Mouse (Mus musculus) thymus, postnatal 4 days (tissue): Measurements from ENCODE around the gene Erc1.
A peak's percentile ranks its signal among the peaks of the same experiment; 100 is the strongest.

Experiments
- DNase-seq: peaks from one replicate; pipeline ENCODE4 v3.0.0; 2021

Gene Erc1

GRCm38 (mm10) chr6:119803239-119803638 is 44.7 kb downstream of the Erc1 start:
- no peak for DNase-seq

GRCm38 (mm10) chr6:119796911-119797486 is 51.0 kb downstream of the Erc1 start:
- no peak for DNase-seq

GRCm38 (mm10) chr6:119796291-119796690 is 51.7 kb downstream of the Erc1 start:
- no peak for DNase-seq

GRCm38 (mm10) chr6:119792562-119792961 is 55.4 kb downstream of the Erc1 start:
- peak; percentile 75 for DNase-seq

GRCm38 (mm10) chr6:119782416-119782815 is 65.6 kb downstream of the Erc1 start:
- no peak for DNase-seq

- DNase-seq: no peak
These were observed 66.9 kb downstream of the Erc1 start for GRCm38 (mm10) chr6:119781109-119781508.

GRCm38 (mm10) chr6:119768778-119769177 is 79.2 kb downstream of the Erc1 start:
- no peak for DNase-seq

GRCm38 (mm10) chr6:119764355-119764754 is 83.6 kb downstream of the Erc1 start:
- DNase-seq: peak; percentile 24

- DNase-seq: no peak
These were observed 88.1 kb downstream of the Erc1 start for GRCm38 (mm10) chr6:119759866-119760265.

- no peak for DNase-seq
These were observed 89.5 kb downstream of the Erc1 start for GRCm38 (mm10) chr6:119758490-119758889.

- no peak for DNase-seq
These were observed 90.2 kb downstream of the Erc1 start for GRCm38 (mm10) chr6:119757796-119758195.

GRCm38 (mm10) chr6:119755866-119756265 is 92.1 kb downstream of the Erc1 start:
- no peak for DNase-seq

- peak; percentile 25 for DNase-seq
These were observed 98.8 kb downstream of the Erc1 start for GRCm38 (mm10) chr6:119749093-119749635.

GRCm38 (mm10) chr6:119741861-119742260 is 106.1 kb downstream of the Erc1 start:
- no peak for DNase-seq

GRCm38 (mm10) chr6:119740541-119740940 is 107.4 kb downstream of the Erc1 start:
- no peak for DNase-seq

GRCm38 (mm10) chr6:119738638-119739375 is 109.2 kb downstream of the Erc1 start:
- no peak for DNase-seq

- DNase-seq: peak; percentile 25
These were observed 110.3 kb downstream of the Erc1 start for GRCm38 (mm10) chr6:119737716-119738115.

GRCm38 (mm10) chr6:119735937-119736336 is 112.0 kb downstream of the Erc1 start:
- no peak for DNase-seq

- DNase-seq: no peak
These were observed 116.8 kb downstream of the Erc1 start for GRCm38 (mm10) chr6:119731155-119731554.

GRCm38 (mm10) chr6:119715234-119715633 is 132.7 kb downstream of the Erc1 start:
- no peak for DNase-seq

- no peak for DNase-seq
These were observed 134.0 kb downstream of the Erc1 start for GRCm38 (mm10) chr6:119713961-119714360.

GRCm38 (mm10) chr6:119712486-119712885 is 135.5 kb downstream of the Erc1 start:
- peak; percentile 40 for DNase-seq

- peak; percentile 79 for DNase-seq
These were observed 136.2 kb downstream of the Erc1 start for GRCm38 (mm10) chr6:119711649-119712305.

- peak; percentile 19 for DNase-seq
These were observed 138.4 kb downstream of the Erc1 start for GRCm38 (mm10) chr6:119709552-119709951.
